Mouse (Mus musculus): ENCODE results near the gene Itprid2. TPM values are rescaled to one million over a fixed set of nuclear protein-coding genes. Genes with fewer than 3 reads are reported as not detected.
"Not testable (repeated sequence)": the region's sequence is repeated elsewhere in the genome, so short reads cannot be mapped to it uniquely, and the experiment has no call there.

Gene Itprid2
- polyA plus RNA-seq (2011; ENCODE audit: insufficient read length, low read depth, missing spikeins) = 26.8 and 27.8 TPM in 2 replicates

GRCm38 (mm10) chr2:79634528-79635400 is at the start of gene Itprid2:
TSS of gene Itprid2 (plus strand) at chr2:79635352.
- Histone ChIP-seq H3K4me3 (ENCODE audit: insufficient read depth, low read length) (peak within 1 kb of the TSS; percentile 85), H3K27ac (ENCODE audit: insufficient read depth, low read length) (peak within 1 kb of the TSS; percentile 15; the same call in 1 of the 2 replicates), H3K4me1 (ENCODE audit: control insufficient read depth, insufficient read depth, low read length) (no peaks in the 10 kb centered on the region; the same call in 1 of the 2 replicates)
- TF ChIP-seq CTCF (IDR thresholded peaks at IDR 0.05; ENCODE audit: borderline replicate concordance, insufficient read depth, low read length) (no peak), POLR2A (IDR thresholded peaks at IDR 0.05; ENCODE audit: low read depth, low read length) (peak; percentile 75)

GRCm38 (mm10) chr2:79596177-79596576 is 39.0 kb upstream of the Itprid2 start:
- no peak overlapping the region for H3K4me3 ChIP-seq (ENCODE audit: insufficient read depth, low read length)

DNA sequence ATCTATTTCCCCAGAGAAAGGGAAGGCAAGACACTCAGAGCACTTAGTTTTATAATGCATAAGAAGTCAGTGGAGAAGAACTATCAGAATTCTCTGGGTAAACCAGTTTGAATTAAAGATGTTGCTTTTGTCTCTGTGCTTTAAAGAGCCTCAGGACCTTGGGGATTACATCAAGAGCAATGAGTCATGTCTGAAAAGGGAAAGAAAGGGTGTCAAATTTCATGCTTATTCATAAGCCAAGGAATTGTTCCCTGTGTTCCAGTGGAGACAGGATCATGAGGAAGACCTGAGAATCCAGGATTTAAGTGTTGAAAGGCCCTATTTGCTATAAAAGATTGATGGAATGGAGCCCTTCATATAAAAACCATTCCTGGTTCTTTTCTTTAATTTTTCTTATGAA is 38.1 kb upstream of the Itprid2 start:
- TF ChIP-seq CTCF (IDR thresholded peaks at IDR 0.05; ENCODE audit: borderline replicate concordance, insufficient read depth, low read length) = no peak
- TF ChIP-seq POLR2A (IDR thresholded peaks at IDR 0.05; ENCODE audit: low read depth, low read length) = no peak
- Histone ChIP-seq H3K27ac (ENCODE audit: insufficient read depth, low read length) (peak overlapping the region; percentile 47; the same call in 1 of the 2 replicates), H3K4me1 (ENCODE audit: control insufficient read depth, insufficient read depth, low read length) (peaks cover 5% of the 10 kb centered on the region; the same call in 1 of the 2 replicates), H3K4me3 (ENCODE audit: insufficient read depth, low read length) (no peak overlapping the region)

More at GRCm38 (mm10) chr2:79596177-79596576, 39.0 kb upstream of the Itprid2 start:
- peaks cover 3% of the 10 kb centered on the region; the same call in 1 of the 2 replicates for H3K4me1 ChIP-seq (ENCODE audit: control insufficient read depth, insufficient read depth, low read length)
- H3K27ac ChIP-seq (ENCODE audit: insufficient read depth, low read length) = no peak overlapping the region
- TF ChIP-seq CTCF (IDR thresholded peaks at IDR 0.05; ENCODE audit: borderline replicate concordance, insufficient read depth, low read length) (no peak), POLR2A (IDR thresholded peaks at IDR 0.05; ENCODE audit: low read depth, low read length) (no peak)

DNA sequence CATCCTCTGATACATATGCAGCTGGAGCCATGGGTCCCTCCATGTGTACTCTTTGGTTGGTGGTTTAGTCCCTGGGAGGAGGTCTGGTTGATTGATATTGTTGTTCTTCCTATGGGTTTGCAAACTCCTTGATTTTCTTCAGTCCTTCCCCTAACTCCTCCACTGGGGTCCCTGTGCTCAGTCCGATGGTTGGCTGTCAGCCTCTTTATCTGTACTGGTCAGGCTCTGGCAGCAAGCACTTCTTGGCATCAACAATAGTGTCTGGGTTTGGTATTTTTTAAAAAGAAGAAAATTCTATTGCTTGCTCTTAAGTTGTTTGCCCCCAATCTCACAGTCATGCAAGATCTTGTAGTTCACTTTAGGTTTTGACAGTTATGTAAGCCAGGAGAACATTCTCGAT is 34.0 kb upstream of the Itprid2 start:
- H3K27ac ChIP-seq (ENCODE audit: insufficient read depth, low read length); H3K4me3 ChIP-seq (ENCODE audit: insufficient read depth, low read length): not testable (repeated sequence)
- H3K4me1 ChIP-seq (ENCODE audit: control insufficient read depth, insufficient read depth, low read length) = peaks cover 11% of the 10 kb centered on the region

GRCm38 (mm10) chr2:79601691-79602116 is 33.4 kb upstream of the Itprid2 start:
- no peak for TF ChIP-seq POLR2A (IDR thresholded peaks at IDR 0.05; ENCODE audit: low read depth, low read length)
- peak overlapping the region; percentile 25; the same call in 1 of the 2 replicates for H3K27ac ChIP-seq (ENCODE audit: insufficient read depth, low read length)
- peaks cover 11% of the 10 kb centered on the region for H3K4me1 ChIP-seq (ENCODE audit: control insufficient read depth, insufficient read depth, low read length)
- H3K4me3 ChIP-seq (ENCODE audit: insufficient read depth, low read length) = no peak overlapping the region

GRCm38 (mm10) chr2:79602306-79602705 is 32.8 kb upstream of the Itprid2 start:
- peaks cover 11% of the 10 kb centered on the region for H3K4me1 ChIP-seq (ENCODE audit: control insufficient read depth, insufficient read depth, low read length)
- H3K27ac ChIP-seq (ENCODE audit: insufficient read depth, low read length) = peak overlapping the region; percentile 25; the same call in 1 of the 2 replicates
- H3K4me3 ChIP-seq (ENCODE audit: insufficient read depth, low read length) = no peak overlapping the region
- TF ChIP-seq CTCF (IDR thresholded peaks at IDR 0.05; ENCODE audit: borderline replicate concordance, insufficient read depth, low read length) (no peak), POLR2A (IDR thresholded peaks at IDR 0.05; ENCODE audit: low read depth, low read length) (no peak)

DNA sequence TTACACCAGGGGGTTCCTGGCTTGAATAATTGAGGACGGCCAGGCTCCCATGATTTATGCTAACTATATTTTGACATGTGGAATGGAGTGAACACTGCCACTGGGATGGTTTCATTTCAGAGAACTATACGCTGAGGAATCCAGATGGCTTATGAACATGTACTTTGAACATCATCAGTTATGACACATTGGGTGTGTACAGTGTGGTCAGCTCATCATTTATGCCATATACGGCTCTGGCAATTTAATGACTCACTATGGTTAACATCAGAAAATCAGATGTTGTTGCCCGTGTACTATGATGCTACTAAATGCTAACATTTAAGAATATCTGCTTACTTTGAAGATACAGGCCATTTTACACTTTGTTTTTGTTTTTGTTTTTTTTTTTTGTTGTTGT is 31.8 kb upstream of the Itprid2 start:
- Histone ChIP-seq H3K4me1 (ENCODE audit: control insufficient read depth, insufficient read depth, low read length) (peaks cover 9% of the 10 kb centered on the region; the same call in 1 of the 2 replicates), H3K4me3 (ENCODE audit: insufficient read depth, low read length) (no peak overlapping the region), H3K27ac (ENCODE audit: insufficient read depth, low read length) (no peak overlapping the region)
- TF ChIP-seq POLR2A (IDR thresholded peaks at IDR 0.05; ENCODE audit: low read depth, low read length) (no peak), CTCF (IDR thresholded peaks at IDR 0.05; ENCODE audit: borderline replicate concordance, insufficient read depth, low read length) (no peak)

DNA sequence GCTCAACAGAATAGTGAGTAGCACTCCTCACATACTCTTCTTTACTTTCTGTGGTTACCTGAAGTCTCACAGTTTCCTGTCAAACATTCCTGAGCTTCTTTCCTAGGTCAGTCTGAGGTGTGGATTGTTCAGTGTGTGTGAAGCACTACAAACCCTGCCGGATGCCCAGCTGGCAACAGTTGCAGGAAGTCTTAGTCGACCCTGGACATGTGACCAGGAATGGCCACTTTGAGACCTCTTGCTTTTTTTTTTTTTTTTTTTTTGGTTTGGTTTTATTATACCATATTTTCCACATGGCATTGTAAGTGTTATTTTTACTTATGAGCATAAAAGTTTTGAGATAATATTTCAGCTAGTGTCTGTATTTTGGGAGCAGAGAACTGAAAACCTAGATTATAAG is 29.1 kb upstream of the Itprid2 start:
- H3K4me3 ChIP-seq (ENCODE audit: insufficient read depth, low read length) = no peak overlapping the region
- no peak overlapping the region for H3K27ac ChIP-seq (ENCODE audit: insufficient read depth, low read length)
- peaks cover 9% of the 10 kb centered on the region; the same call in 1 of the 2 replicates for H3K4me1 ChIP-seq (ENCODE audit: control insufficient read depth, insufficient read depth, low read length)
- no peak for TF ChIP-seq CTCF (IDR thresholded peaks at IDR 0.05; ENCODE audit: borderline replicate concordance, insufficient read depth, low read length)
- TF ChIP-seq POLR2A (IDR thresholded peaks at IDR 0.05; ENCODE audit: low read depth, low read length) = no peak

- Histone ChIP-seq H3K4me1 (ENCODE audit: control insufficient read depth, insufficient read depth, low read length) (peaks cover 6% of the 10 kb centered on the region; the same call in 1 of the 2 replicates), H3K27ac (ENCODE audit: insufficient read depth, low read length) (no peak overlapping the region)
- no peak for TF ChIP-seq CTCF (IDR thresholded peaks at IDR 0.05; ENCODE audit: borderline replicate concordance, insufficient read depth, low read length)
- TF ChIP-seq POLR2A (IDR thresholded peaks at IDR 0.05; ENCODE audit: low read depth, low read length) = no peak
Measured at GRCm38 (mm10) chr2:79607181-79607580, 28.0 kb upstream of the Itprid2 start.

More at GRCm38 (mm10) chr2:79607181-79607580, 28.0 kb upstream of the Itprid2 start:
- H3K4me3 ChIP-seq (ENCODE audit: insufficient read depth, low read length) = no peak overlapping the region
